Mouse (Mus musculus) MEL (cell line): ENCODE measurements around the gene Thsd4. TPM values are rescaled to one million over a fixed set of nuclear protein-coding genes. Genes with fewer than 3 reads are reported as not detected.

Source experiments
- DNase-seq: peaks from one replicate; pipeline ENCODE4 v3.0.0; 2011; ENCODE audit warnings: low read depth, low spot score
- H3K27ac ChIP-seq: 2 replicates; pipeline ENCODE4 v1.5.1; 2012; ENCODE audit warnings: low read depth, mild to moderate bottlenecking, control low read depth, low read length, moderate library complexity; ENCODE audit not compliant: control insufficient read depth
- H3K27me3 ChIP-seq, 2 experiments: fragments of 150-350 bp in 1 of 2; sonication (generic) in 1 of 2; 2 replicates each; pipeline ENCODE4 v1.6.1; 2012; ENCODE audit warnings: low read length in 2 of 2, mild to moderate bottlenecking in 2 of 2, improper control_type of control experiment in 1 of 2, moderate library complexity in 1 of 2; ENCODE audit not compliant: insufficient read depth in 2 of 2, control insufficient read depth in 1 of 2
- H3K36me3 ChIP-seq, 2 experiments: 2 replicates each; pipeline ENCODE4 v1.6.1; 2012 to 2014; ENCODE audit warnings: low read length in 2 of 2, improper control_type of control experiment in 1 of 2, inconsistent platforms in 1 of 2, mild to moderate bottlenecking in 1 of 2; ENCODE audit not compliant: insufficient read depth in 2 of 2, control insufficient read depth in 1 of 2
- H3K4me1 ChIP-seq, 2 experiments: fragments of 150-350 bp in 1 of 2; sonication (generic) in 1 of 2; 2 replicates each; pipeline ENCODE4 v1.6.1; 2012; ENCODE audit warnings: low read length in 2 of 2, improper control_type of control experiment in 1 of 2, mild to moderate bottlenecking in 1 of 2; ENCODE audit not compliant: insufficient read depth in 2 of 2, control insufficient read depth in 1 of 2
- H3K4me3 ChIP-seq, 2 experiments: fragments of 150-350 bp in 1 of 2; sonication (generic) in 1 of 2; 2 replicates each; pipeline ENCODE4 v1.5.1; 2012; ENCODE audit warnings: low read depth in 2 of 2, low read length in 2 of 2, mild to moderate bottlenecking in 2 of 2, moderate library complexity in 2 of 2, control low read depth in 1 of 2, improper control_type of control experiment in 1 of 2; ENCODE audit not compliant: control insufficient read depth in 1 of 2, insufficient read depth in 1 of 2
- H3K79me2 ChIP-seq: 2 replicates; pipeline ENCODE4 v1.6.1; 2012; ENCODE audit warnings: mild to moderate bottlenecking, low read length, moderate library complexity; ENCODE audit not compliant: control insufficient read depth, poor library complexity, insufficient read depth
- H3K9ac ChIP-seq: 2 replicates; pipeline ENCODE4 v1.6.1; 2012; ENCODE audit warnings: low read depth, mild to moderate bottlenecking, control low read depth, low read length, moderate library complexity; ENCODE audit not compliant: control insufficient read depth, poor library complexity, severe bottlenecking
- H3K9me3 ChIP-seq: fragments of 150-350 bp; sonication (generic); replicated peaks from 2 replicates; pipeline ENCODE4 v1.6.1; 2012; ENCODE audit warnings: mild to moderate bottlenecking, low read length, improper control_type of control experiment, moderate library complexity; ENCODE audit not compliant: insufficient read depth
- BHLHE40 ChIP-seq: IDR thresholded peaks from 2 replicates; pipeline ENCODE4 v1.6.1; 2012; ENCODE audit warnings: low read depth, mild to moderate bottlenecking, inconsistent platforms, low read length, improper control_type of control experiment, borderline replicate concordance
- CHD1 ChIP-seq: IDR thresholded peaks from 2 replicates; pipeline ENCODE4 v1.6.1; 2012; ENCODE audit warnings: low read depth, mild to moderate bottlenecking, inconsistent platforms, low read length, improper control_type of control experiment
- CTCF ChIP-seq, 3 experiments: IDR thresholded peaks in 2 of 3; conservative IDR thresholded peaks in 1 of 3; 2 replicates each; pipeline ENCODE4 v1.5.1; 2011 to 2012; ENCODE audit warnings: low read length in 3 of 3, low read depth in 2 of 3, mild to moderate bottlenecking in 2 of 3, improper control_type of control experiment in 1 of 3, inconsistent platforms in 1 of 3, mixed read lengths in 1 of 3, moderate library complexity in 1 of 3; ENCODE audit not compliant: control insufficient read depth in 1 of 3, insufficient read depth in 1 of 3, poor library complexity in 1 of 3, severe bottlenecking in 1 of 3
- E2F4 ChIP-seq: IDR thresholded peaks from 2 replicates; pipeline ENCODE4 v1.6.1; 2011; ENCODE audit warnings: low read depth, low read length, improper control_type of control experiment, borderline replicate concordance
- ELF1 ChIP-seq: IDR thresholded peaks from 2 replicates; pipeline ENCODE4 v1.6.1; 2014; ENCODE audit warnings: low read depth, mild to moderate bottlenecking, inconsistent platforms, low read length, improper control_type of control experiment, moderate library complexity
- EP300 ChIP-seq, 2 experiments: IDR thresholded peaks; 2 replicates each; pipeline ENCODE4 v1.6.1; 2011; ENCODE audit warnings: improper control_type of control experiment in 2 of 2, low read length in 2 of 2, low read depth in 1 of 2, mild to moderate bottlenecking in 1 of 2
- HCFC1 ChIP-seq: IDR thresholded peaks from 2 replicates; pipeline ENCODE4 v1.6.1; 2012; ENCODE audit warnings: low read depth, mild to moderate bottlenecking, inconsistent platforms, low read length, improper control_type of control experiment, moderate library complexity
- JUND ChIP-seq: IDR thresholded peaks from 2 replicates; pipeline ENCODE4 v1.6.1; 2011; ENCODE audit warnings: low read depth, mild to moderate bottlenecking, improper control_type of control experiment, low read length
- MAX ChIP-seq: IDR thresholded peaks from 2 replicates; pipeline ENCODE4 v1.6.1; 2011; ENCODE audit warnings: low read length, improper control_type of control experiment
- MAZ ChIP-seq: IDR thresholded peaks from 2 replicates; pipeline ENCODE4 v1.6.1; 2012; ENCODE audit warnings: low read depth, mild to moderate bottlenecking, inconsistent platforms, low read length, improper control_type of control experiment
- MEF2A ChIP-seq: IDR thresholded peaks from 2 replicates; pipeline ENCODE4 v1.6.1; 2014; ENCODE audit warnings: low read depth, mild to moderate bottlenecking, inconsistent platforms, low read length, improper control_type of control experiment; ENCODE audit not compliant: poor library complexity, insufficient replicate concordance, severe bottlenecking; ENCODE audit errors: extremely low read depth
- MXI1 ChIP-seq: IDR thresholded peaks from 2 replicates; pipeline ENCODE4 v1.6.1; 2011; ENCODE audit warnings: mild to moderate bottlenecking, low read depth, low read length, improper control_type of control experiment
- MYB ChIP-seq: IDR thresholded peaks from 2 replicates; pipeline ENCODE4 v1.6.1; 2011; ENCODE audit warnings: mild to moderate bottlenecking, low read depth, low read length, improper control_type of control experiment
- MYC ChIP-seq: IDR thresholded peaks from 2 replicates; pipeline ENCODE4 v1.6.1; 2011; ENCODE audit warnings: low read depth, mild to moderate bottlenecking, low read length, improper control_type of control experiment, moderate library complexity
- NELFE ChIP-seq: IDR thresholded peaks from 2 replicates; pipeline ENCODE4 v1.6.1; 2011; ENCODE audit warnings: low read depth, low read length, improper control_type of control experiment
- POLR2AphosphoS2 ChIP-seq: IDR thresholded peaks from 2 replicates; pipeline ENCODE4 v1.6.1; 2011; ENCODE audit warnings: low read length, improper control_type of control experiment
- POLR2AphosphoS5 ChIP-seq: IDR thresholded peaks from 2 replicates; pipeline ENCODE4 v1.6.1; 2012; ENCODE audit warnings: low read depth, borderline replicate concordance, mild to moderate bottlenecking, inconsistent platforms, low read length, moderate library complexity, mixed read lengths
- SIN3A ChIP-seq: IDR thresholded peaks from 2 replicates; pipeline ENCODE4 v1.6.1; 2012; ENCODE audit warnings: low read length, improper control_type of control experiment, inconsistent platforms
- TAL1 ChIP-seq: IDR thresholded peaks from 2 replicates; pipeline ENCODE4 v1.6.1; 2012; ENCODE audit warnings: mild to moderate bottlenecking, inconsistent platforms, low read length, moderate library complexity, mixed read lengths
- TBP ChIP-seq: IDR thresholded peaks from 2 replicates; pipeline ENCODE4 v1.8.0; 2011; ENCODE audit warnings: low read depth, low read length, improper control_type of control experiment
- TCF12 ChIP-seq: IDR thresholded peaks from 2 replicates; pipeline ENCODE4 v1.6.1; 2014; ENCODE audit warnings: low read depth, mild to moderate bottlenecking, inconsistent platforms, low read length, improper control_type of control experiment, moderate library complexity
- UBTF ChIP-seq: IDR thresholded peaks from 2 replicates; pipeline ENCODE4 v1.6.1; 2012; ENCODE audit warnings: low read depth, mild to moderate bottlenecking, inconsistent platforms, low read length, improper control_type of control experiment, moderate library complexity, borderline replicate concordance; ENCODE audit not compliant: insufficient read depth
- USF2 ChIP-seq, 2 experiments: IDR thresholded peaks; 2 replicates each; pipeline ENCODE4 v1.6.1; 2011 to 2012; ENCODE audit warnings: improper control_type of control experiment in 2 of 2, low read length in 2 of 2, borderline replicate concordance in 1 of 2, inconsistent platforms in 1 of 2, low read depth in 1 of 2, mild to moderate bottlenecking in 1 of 2; ENCODE audit not compliant: insufficient read depth in 1 of 2
- ZMIZ1 ChIP-seq: IDR thresholded peaks from 2 replicates; pipeline ENCODE4 v1.6.1; 2012; ENCODE audit warnings: low read depth, mild to moderate bottlenecking, inconsistent platforms, low read length, improper control_type of control experiment, moderate library complexity
- ZNF384 ChIP-seq: IDR thresholded peaks from 2 replicates; pipeline ENCODE4 v1.6.1; 2012; ENCODE audit warnings: low read depth, mild to moderate bottlenecking, inconsistent platforms, low read length, improper control_type of control experiment
- polyA plus RNA-seq, 2 experiments: library from polyadenylated mRNA; stranded (reverse) in 1 of 2; unstranded in 1 of 2; fragments of >175 nt in 1 of 2; fragments of >200 nt in 1 of 2; gene quantifications; 2 replicates each; pipeline versions ENCODE4 v1.2.1 to v1.2.4; 2012; ENCODE audit warnings: low replicate concordance in 2 of 2, low read depth in 1 of 2; ENCODE audit not compliant: insufficient read length in 2 of 2, insufficient read depth in 1 of 2, missing spikeins in 1 of 2
- total RNA-seq: library from RNA; depleted of rRNA; stranded (reverse); fragments of 300-350 nt; gene quantifications from 2 replicates; pipeline ENCODE4 v1.2.3, GENCODE M21; 2012

Thsd4 gene
- total and polyA plus RNA-seq, 3 experiments, result 0.08 TPM; not detected in 1

DNA sequence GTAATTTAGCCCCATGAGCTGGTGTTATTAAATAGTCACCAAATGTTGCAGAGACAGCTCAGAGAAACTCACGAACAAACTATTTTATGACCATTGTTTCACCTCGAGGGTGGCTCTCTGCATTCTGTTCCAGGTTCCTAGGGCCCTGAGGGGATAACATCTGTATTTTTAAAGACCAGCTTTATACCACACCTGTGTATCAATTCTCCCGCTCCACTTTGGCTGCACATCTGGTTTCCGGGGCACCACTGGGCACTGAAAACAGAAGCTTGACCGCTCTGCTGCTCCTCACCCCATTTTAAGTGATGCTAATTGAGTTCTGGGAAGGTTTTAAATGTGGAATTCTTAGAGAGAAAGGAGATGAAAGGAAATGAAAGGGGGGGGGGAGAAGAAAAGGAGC is 429.4 kb downstream of the Thsd4 start:
- Histone ChIP-seq H3K27me3 (peaks cover 0 to 6% of the 10 kb centered on the region in 2 experiments; a peak in 2 of 4 replicates), H3K4me3 (no peak overlapping the region), H3K79me2 (no peaks in the 10 kb centered on the region), H3K9me3 (no peaks in the 10 kb centered on the region), H3K4me1 (no peaks in the 10 kb centered on the region), H3K27ac (no peak overlapping the region), H3K36me3 (no peaks in the 10 kb centered on the region), H3K9ac (no peak overlapping the region)
- DNase-seq, result no peak
- TF ChIP-seq EP300 (IDR thresholded peaks at IDR 0.05; ENCODE audit: low read depth in 1 of 2, low read length in 2 of 2) (no peak), ELF1 (no peak), POLR2AphosphoS5 (no peak)

DNA sequence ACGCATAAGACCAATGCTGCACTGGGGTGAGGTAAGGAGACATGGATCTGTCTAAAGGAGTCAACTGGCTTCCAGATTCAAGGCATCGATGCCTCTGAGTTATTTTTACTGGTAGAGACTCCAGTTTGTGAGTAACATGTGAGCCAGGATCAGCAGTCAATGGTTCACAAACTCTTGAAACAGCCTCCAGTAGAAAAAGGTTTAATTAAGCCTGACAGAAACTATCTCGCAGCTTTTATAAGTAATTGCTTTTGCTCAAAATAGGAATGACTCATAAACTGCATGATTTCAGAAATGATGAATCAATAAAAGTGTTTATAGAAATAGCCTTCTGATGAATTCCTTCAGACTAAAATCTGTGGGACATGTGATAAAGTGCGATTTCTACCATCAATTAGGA is 432.4 kb downstream of the Thsd4 start:
- Histone ChIP-seq H3K9me3 (no peaks in the 10 kb centered on the region), H3K4me3 (no peak overlapping the region), H3K27ac (no peak overlapping the region), H3K36me3 (no peaks in the 10 kb centered on the region), H3K27me3 (peaks cover 0 to 6% of the 10 kb centered on the region in 2 experiments; a peak in 2 of 4 replicates), H3K79me2 (no peaks in the 10 kb centered on the region), H3K9ac (no peak overlapping the region), H3K4me1 (no peaks in the 10 kb centered on the region)
- TF ChIP-seq MAZ (no peak), CHD1 (no peak), MXI1 (no peak), BHLHE40 (no peak), NELFE (no peak), POLR2AphosphoS5 (no peak), MYB (no peak), HCFC1 (no peak), MAX (no peak), TAL1 (no peak), MEF2A (no peak)
- no peak for DNase-seq

GRCm38 (mm10) chr9:60088101-60088500 is 433.7 kb downstream of the Thsd4 start:
- no peak overlapping the region for H3K4me3 ChIP-seq
- H3K79me2 ChIP-seq, result no peaks in the 10 kb centered on the region
- H3K36me3 ChIP-seq, result no peaks in the 10 kb centered on the region
- H3K9me3 ChIP-seq, result no peaks in the 10 kb centered on the region
- DNase-seq, result peak; percentile 37
- H3K27ac ChIP-seq, result no peak overlapping the region
- H3K4me1 ChIP-seq, result no peaks in the 10 kb centered on the region
- peaks cover 0 to 6% of the 10 kb centered on the region in 2 experiments; a peak in 2 of 4 replicates for H3K27me3 ChIP-seq
- H3K9ac ChIP-seq, result no peak overlapping the region
- no peak for TF ChIP-seq TCF12
- no peak for TF ChIP-seq MYB
- TF ChIP-seq MYC, result no peak
- TF ChIP-seq TAL1, result no peak
- no peak for TF ChIP-seq TBP
- TF ChIP-seq EP300 (IDR thresholded peaks at IDR 0.05; ENCODE audit: low read depth in 1 of 2, low read length in 2 of 2), result no peak
- TF ChIP-seq ZNF384, result no peak
- no peak for TF ChIP-seq HCFC1
- TF ChIP-seq USF2 (IDR thresholded peaks at IDR 0.05; ENCODE audit: borderline replicate concordance in 1 of 2, insufficient read depth in 1 of 2, low read depth in 1 of 2, low read length in 2 of 2), result no peak
- TF ChIP-seq MAX, result no peak
- TF ChIP-seq SIN3A, result no peak
- no peak for TF ChIP-seq POLR2AphosphoS5
- TF ChIP-seq E2F4, result no peak
- no peak for TF ChIP-seq UBTF
- TF ChIP-seq JUND, result no peak
- TF ChIP-seq POLR2AphosphoS2, result no peak
- TF ChIP-seq ZMIZ1, result no peak
- TF ChIP-seq CTCF (IDR thresholded peaks at IDR 0.05 in 2 of 3, conservative IDR thresholded peaks at IDR 0.05 in 1 of 3; ENCODE audit: control insufficient read depth in 1 of 3, insufficient read depth in 1 of 3, low read depth in 2 of 3, low read length in 3 of 3, poor library complexity in 1 of 3, severe bottlenecking in 1 of 3), result peak; percentile 70 to 81 (median 71)
